ENCODE assay signal across 8 mouse cellular contexts in the genomic region with DNA sequence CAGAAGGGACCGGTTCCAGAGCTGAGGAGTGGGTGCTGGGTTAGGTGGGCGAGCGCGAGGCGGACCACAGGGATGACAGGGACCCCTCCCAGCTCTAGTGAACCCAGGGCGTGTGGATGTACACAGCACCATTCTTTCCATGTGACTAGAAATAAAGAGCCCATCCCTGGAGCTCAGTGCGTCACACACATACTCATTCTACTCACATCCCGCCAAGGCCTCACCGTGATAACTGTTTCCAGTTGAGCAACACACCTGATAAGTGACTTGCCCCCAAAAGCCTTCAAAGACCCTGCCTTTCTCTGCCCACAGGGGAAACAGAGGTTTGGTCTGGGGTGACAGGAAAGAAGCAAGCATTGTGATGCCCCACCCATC. TPM values are rescaled to one million over a fixed set of nuclear protein-coding genes. Genes with fewer than 3 reads are reported as not detected.
DNase-seq lines count a peak whose midpoint lies in the region; ATAC-seq and TF ChIP-seq lines count a peak whose summit lies in the region.

No protein-coding gene starts in this region.

- peak overlapping the region; percentile 91 for H3K27ac ChIP-seq in heart, adult 2 months
- H3K27ac ChIP-seq in forebrain, embryonic 14.5 days (ENCODE audit: low read depth, low read length) = peak overlapping the region; percentile 33; the same call in 1 of the 2 replicates
- no peak overlapping the region for H3K27ac ChIP-seq in liver, postnatal 0 days (ENCODE audit: low read depth)

- DNase-seq in heart, adult 2 months = no peak
- DNase-seq in heart, adult 9 months (ENCODE audit: low spot score in 2 of 2) = no peak
- DNase-seq in forebrain, embryonic 14.5 days (ENCODE audit: low spot score) = no peak
- DNase-seq in liver, postnatal 0 days = no peak
- no peak for DNase-seq in ovary, adult 18-20 months (ENCODE audit: low spot score)
- no peak for DNase-seq in right cerebral cortex, postnatal 36 days (ENCODE audit: low spot score in 2 of 2)
- no peak for DNase-seq in urinary bladder, postnatal 4 days (ENCODE audit: low spot score in 2 of 2)

- no peak for TF ChIP-seq EP300 in heart, adult 2 months (IDR thresholded peaks at IDR 0.05; ENCODE audit: insufficient read depth, low read depth, low read length)
- TF ChIP-seq EP300 in liver, postnatal 0 days (IDR thresholded peaks at IDR 0.05; ENCODE audit: low read depth) = no peak

- H3K9me3 ChIP-seq in forebrain, embryonic 14.5 days (replicated peaks; ENCODE audit: control insufficient read depth, low read length) = no peaks in the 10 kb centered on the region
- no peaks in the 10 kb centered on the region for H3K9me3 ChIP-seq in liver, postnatal 0 days (ENCODE audit: low read length)

- H3K9ac ChIP-seq in heart, adult 2 months (ENCODE audit: low read depth, low read length) = peak overlapping the region; percentile 80
- peak overlapping the region; percentile 76 for H3K9ac ChIP-seq in forebrain, embryonic 14.5 days (ENCODE audit: low read length)
- H3K9ac ChIP-seq in liver, postnatal 0 days (replicated peaks) = peak overlapping the region; percentile 70

- H3K4me1 ChIP-seq in heart, adult 2 months (ENCODE audit: control insufficient read depth, insufficient read depth, low read length) = no peaks in the 10 kb centered on the region; the same call in 1 of the 2 replicates
- H3K4me1 ChIP-seq in forebrain, embryonic 14.5 days (ENCODE audit: control insufficient read depth, insufficient read depth, low read length) = peaks cover 12% of the 10 kb centered on the region
- peaks cover 15% of the 10 kb centered on the region for H3K4me1 ChIP-seq in liver, postnatal 0 days (ENCODE audit: insufficient read depth)

- H3K27me3 ChIP-seq in heart, adult 2 months (ENCODE audit: control insufficient read depth, insufficient read depth, low read length) = no peaks in the 10 kb centered on the region
- H3K27me3 ChIP-seq in forebrain, embryonic 14.5 days (replicated peaks; ENCODE audit: control insufficient read depth, insufficient read depth, low read length) = no peaks in the 10 kb centered on the region
- H3K27me3 ChIP-seq in liver, postnatal 0 days (ENCODE audit: insufficient read depth, low read length) = no peaks in the 10 kb centered on the region

- peak overlapping the region; percentile 95 for H3K4me3 ChIP-seq in heart, adult 2 months
- H3K4me3 ChIP-seq in forebrain, embryonic 14.5 days (ENCODE audit: low read depth, low read length) = peak overlapping the region; percentile 77
- H3K4me3 ChIP-seq in liver, postnatal 0 days (ENCODE audit: low read depth, low read length) = peak overlapping the region; percentile 80

- intact Hi-C loops in heart, adult 2 months (cut with DNase I) = loop anchor here (5.0 kb wide), 1 partner anchor 40 kb away; the partner anchor contains the start of gene Alg8

- no peaks in the 10 kb centered on the region for H3K79me2 ChIP-seq in heart, adult 2 months (replicated peaks; ENCODE audit: control insufficient read depth, insufficient read depth, low read length)

- ATAC-seq in CD4-positive, CD25-positive, alpha-beta regulatory T cell, adult 4 months = peak; percentile 51
- no peak for ATAC-seq in forebrain, embryonic 14.5 days
- peak; percentile 12 for ATAC-seq in liver, postnatal 0 days

- 3% methylated on average over 9 of the region's 9 CpGs for WGBS in heart, adult 2 months
- WGBS in forebrain, embryonic 14.5 days = 1% methylated on average over 9 of the region's 9 CpGs
- WGBS in liver, postnatal 0 days (ENCODE audit: insufficient replicate concordance) = 10% methylated on average over 9 of the region's 9 CpGs

- no peak for TF ChIP-seq POLR2A in heart, adult 2 months (IDR thresholded peaks at IDR 0.05; ENCODE audit: insufficient read depth, low read depth, low read length)

- H3K4me2 ChIP-seq in forebrain, embryonic 14.5 days (ENCODE audit: low read length) = peak overlapping the region; percentile 65
- H3K4me2 ChIP-seq in liver, postnatal 0 days (ENCODE audit: low read depth, low read length) = peak overlapping the region; percentile 82

- TF ChIP-seq CTCF in heart, adult 2 months (IDR thresholded peaks at IDR 0.05) = no peak
- no peak for TF ChIP-seq CTCF in liver, postnatal 0 days (IDR thresholded peaks at IDR 0.05; ENCODE audit: low read depth)

- H3K36me3 ChIP-seq in heart, adult 2 months (ENCODE audit: control insufficient read depth, insufficient read depth, low read length) = no peaks in the 10 kb centered on the region
- no peaks in the 10 kb centered on the region for H3K36me3 ChIP-seq in forebrain, embryonic 14.5 days (ENCODE audit: control insufficient read depth, insufficient read depth, low read length)
- no peaks in the 10 kb centered on the region for H3K36me3 ChIP-seq in liver, postnatal 0 days (replicated peaks; ENCODE audit: insufficient read depth, low read length)

RNA-seq across cellular contexts. Expression of gene Kctd21, which starts 0.5 kb away (rescaled TPM):
- 1 to 10 TPM; 3.7 to 4.1 TPM for total RNA-seq in heart, adult 2 months (2021)
- polyA plus RNA-seq in heart, adult 2 months (2012; rRNA removed) = 3.6 and 6.3 TPM in 2 replicates
- polyA plus RNA-seq in CD4-positive, CD25-positive, alpha-beta regulatory T cell, adult 4 months (2017; shearing (Covaris generic)) = 1 to 10 TPM; 1.7 to 3.1 TPM
- polyA plus RNA-seq in forebrain, embryonic 14.5 days (2014; fragmentation: Nextera tagmentation; extraction: Ambion mirVana) = 7.5 and 7.9 TPM in 2 replicates
- polyA plus RNA-seq in liver, postnatal 0 days (2015; fragmentation: Nextera tagmentation; extraction: Ambion mirVana) = 1.1 and 1.2 TPM in 2 replicates

RNA-seq across cellular contexts. Expression of gene Usp35, which starts 0.8 kb away (rescaled TPM):
- total RNA-seq in heart, adult 2 months (2021) = 1 to 10 TPM in 1 of 2 experiments, under 1 TPM in 1; 0.84 to 1.0 TPM
- 2.5 and 2.8 TPM in 2 replicates for polyA plus RNA-seq in heart, adult 2 months (2012; rRNA removed)
- polyA plus RNA-seq in CD4-positive, CD25-positive, alpha-beta regulatory T cell, adult 4 months (2017; shearing (Covaris generic)) = 1 to 10 TPM; 1.4 to 2.7 TPM
- 4.0 and 4.1 TPM in 2 replicates for polyA plus RNA-seq in forebrain, embryonic 14.5 days (2014; fragmentation: Nextera tagmentation; extraction: Ambion mirVana)
- polyA plus RNA-seq in liver, postnatal 0 days (2015; fragmentation: Nextera tagmentation; extraction: Ambion mirVana) = 0.14 and 0.18 TPM in 2 replicates

RNA-seq across cellular contexts. Expression of gene Alg8, which starts 38.8 kb away (rescaled TPM):
- total RNA-seq in heart, adult 2 months (2021) = 1 to 10 TPM; 4.3 to 5.2 TPM
- 7.3 and 9.9 TPM in 2 replicates for polyA plus RNA-seq in heart, adult 2 months (2012; rRNA removed)
- polyA plus RNA-seq in CD4-positive, CD25-positive, alpha-beta regulatory T cell, adult 4 months (2017; shearing (Covaris generic)) = 10 to 100 TPM; 19.5 to 21.4 TPM
- polyA plus RNA-seq in forebrain, embryonic 14.5 days (2014; fragmentation: Nextera tagmentation; extraction: Ambion mirVana) = 15.3 and 18.7 TPM in 2 replicates
- polyA plus RNA-seq in liver, postnatal 0 days (2015; fragmentation: Nextera tagmentation; extraction: Ambion mirVana) = 14.5 and 16.2 TPM in 2 replicates
